Mouse (Mus musculus): ENCODE data around the gene Ipo7.
A peak's percentile ranks its signal among the peaks of the same experiment; 100 is the strongest.
"Not testable (repeated sequence)": the region's sequence is repeated elsewhere in the genome, so short reads cannot be mapped to it uniquely, and the experiment has no call there.

Ipo7 gene

DNA sequence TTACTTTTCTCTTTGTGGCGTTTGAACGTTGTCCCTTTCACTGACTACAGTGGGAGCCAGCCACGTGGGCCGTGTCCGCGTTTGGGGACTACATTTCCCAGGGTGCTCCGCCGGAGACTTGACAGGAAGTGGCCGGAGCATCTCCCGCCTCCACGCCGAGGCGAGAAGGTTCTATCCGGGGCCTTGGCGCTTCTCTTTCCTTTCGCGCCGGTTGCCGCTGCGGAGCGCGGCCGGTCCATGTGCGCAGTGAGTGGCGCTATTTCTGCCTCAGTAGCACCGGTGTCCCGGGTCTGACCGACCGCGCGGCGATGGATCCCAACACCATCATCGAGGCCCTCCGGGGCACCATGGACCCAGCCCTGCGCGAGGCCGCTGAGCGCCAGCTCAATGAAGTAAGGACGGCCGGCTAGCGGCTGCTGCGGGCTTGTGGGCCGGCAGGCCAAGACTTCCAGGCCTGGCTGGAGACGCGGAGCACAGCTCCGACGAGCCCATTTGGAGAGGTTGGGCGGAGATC is at the start of gene Ipo7:
TSS of gene Ipo7 (plus strand) at position 158 of the 514 bp plus-strand sequence.
- no peak for DNase-seq (ENCODE audit: extremely low read depth, low read depth, low spot score)

DNA sequence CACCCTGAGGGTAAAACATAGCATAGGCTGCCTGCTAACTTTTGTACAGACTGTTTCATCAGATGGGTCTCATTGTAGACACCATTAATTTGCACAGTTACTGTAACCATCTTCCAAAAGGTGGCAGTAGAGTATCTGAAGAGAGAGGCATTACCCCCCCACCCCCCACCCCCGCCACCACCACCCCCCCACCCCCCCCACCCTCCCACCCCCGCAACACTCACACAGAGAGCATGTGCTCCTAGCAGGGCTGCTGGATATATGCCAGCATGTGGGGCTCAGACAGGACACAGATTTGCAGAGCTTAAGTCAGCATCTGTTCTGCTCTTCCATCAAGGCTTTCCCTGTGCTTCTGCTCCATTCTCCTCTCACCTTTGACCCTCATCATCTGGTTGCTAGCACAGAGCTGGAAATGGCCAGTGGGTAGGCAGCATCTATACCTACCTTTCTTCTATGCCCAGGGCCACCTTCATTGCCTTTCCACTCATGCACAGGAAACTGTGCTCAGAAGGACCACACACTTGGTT is 49.1 kb upstream of the Ipo7 start:
- DNase-seq (ENCODE audit: extremely low read depth, low read depth, low spot score), result no peak

DNA sequence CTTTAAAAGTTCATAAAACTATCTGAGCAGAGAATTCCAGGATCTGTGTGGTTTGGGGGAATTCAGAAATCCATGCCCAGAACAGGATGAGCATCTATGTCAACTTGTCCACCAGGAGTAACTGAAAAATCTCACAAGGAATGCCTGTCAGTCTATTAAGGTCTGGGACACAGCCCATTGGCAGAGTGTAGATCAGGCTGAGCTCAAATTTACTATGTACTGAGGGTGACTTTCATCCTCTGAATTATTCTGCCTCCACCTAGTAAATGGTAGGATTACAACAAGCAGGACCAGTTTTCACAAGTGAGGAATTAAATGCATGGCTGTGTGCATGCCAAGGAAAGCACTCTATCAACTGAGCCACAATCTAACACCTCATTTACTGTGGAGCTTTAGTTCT is 48.5 kb upstream of the Ipo7 start:
- no peak for DNase-seq (ENCODE audit: extremely low read depth, low read depth, low spot score)

DNA sequence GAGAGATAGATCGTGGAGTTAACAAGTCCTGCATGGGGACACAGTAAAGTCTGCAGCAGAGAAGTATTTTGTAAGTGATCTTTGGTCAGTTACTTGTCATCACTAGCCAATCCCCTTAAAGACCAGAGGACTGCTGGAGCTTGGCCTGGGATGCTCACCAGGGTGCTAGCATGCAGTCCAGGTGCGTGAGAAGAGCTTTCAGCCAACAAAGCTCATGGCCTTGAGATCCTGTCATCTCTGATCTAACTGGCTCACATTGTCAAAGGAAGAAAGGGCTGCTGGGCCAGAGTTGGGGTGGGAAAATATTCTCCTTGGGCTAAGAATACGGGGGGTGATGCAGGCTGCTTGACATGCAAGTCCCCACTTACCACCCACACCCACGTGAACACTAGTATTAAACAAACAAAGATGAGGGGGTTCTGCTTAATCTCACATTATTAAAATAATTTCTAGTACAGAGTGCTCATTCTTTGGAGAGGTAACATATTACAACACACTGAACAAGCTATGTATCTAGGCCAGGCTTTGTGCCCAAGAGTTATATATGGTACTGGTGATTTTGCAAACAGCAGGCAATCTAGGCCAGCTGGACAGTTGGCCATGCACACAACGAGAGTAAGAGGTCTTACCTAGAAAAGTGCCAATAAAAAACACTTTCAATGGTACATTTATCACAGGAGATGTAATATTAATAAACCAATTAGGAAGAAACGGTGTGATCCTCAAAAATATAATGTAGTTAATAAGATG is 41.9 kb upstream of the Ipo7 start:
- DNase-seq (ENCODE audit: extremely low read depth, low read depth, low spot score), result no peak

DNA sequence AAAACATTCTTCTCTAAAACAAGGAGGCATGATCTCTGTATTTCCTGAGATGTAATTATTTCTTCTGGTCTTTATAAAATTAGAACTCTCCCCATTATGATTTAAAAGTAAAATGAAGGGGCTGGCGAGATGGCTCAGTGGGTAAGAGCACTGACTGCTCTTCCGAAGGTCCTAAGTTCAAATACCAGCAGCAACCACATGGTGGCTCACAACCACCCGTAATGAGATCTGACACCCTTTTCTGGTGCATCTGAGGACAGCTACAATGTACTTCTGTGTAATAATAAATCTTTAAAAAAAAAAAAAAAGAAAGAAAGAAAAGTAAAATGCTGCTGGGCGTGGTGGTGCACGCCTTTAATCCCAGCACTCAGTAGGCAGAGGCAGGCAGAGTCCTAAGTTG is 40.9 kb upstream of the Ipo7 start:
- DNase-seq (ENCODE audit: extremely low read depth, low read depth, low spot score), result not testable (repeated sequence)

DNA sequence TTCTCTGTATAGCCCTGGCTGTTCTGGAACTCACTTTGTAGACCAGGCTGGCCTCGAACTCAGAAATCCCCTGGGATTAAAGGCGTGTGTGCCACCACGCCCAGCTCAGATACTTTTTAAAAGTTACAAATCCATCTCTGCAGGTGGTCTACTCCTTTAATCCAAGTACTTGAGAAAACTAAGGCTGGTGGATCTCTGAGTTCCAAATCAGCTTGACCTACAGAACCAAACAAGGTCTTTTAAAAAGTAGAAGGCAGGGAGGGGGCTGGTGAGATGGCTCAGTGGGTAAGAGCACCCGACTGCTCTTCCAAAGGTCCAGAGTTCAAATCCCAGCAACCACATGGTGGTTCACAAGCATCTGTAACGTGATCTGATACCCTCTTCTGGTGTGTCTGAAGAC is 33.5 kb upstream of the Ipo7 start:
- DNase-seq (ENCODE audit: extremely low read depth, low read depth, low spot score), result not testable (repeated sequence)

DNA sequence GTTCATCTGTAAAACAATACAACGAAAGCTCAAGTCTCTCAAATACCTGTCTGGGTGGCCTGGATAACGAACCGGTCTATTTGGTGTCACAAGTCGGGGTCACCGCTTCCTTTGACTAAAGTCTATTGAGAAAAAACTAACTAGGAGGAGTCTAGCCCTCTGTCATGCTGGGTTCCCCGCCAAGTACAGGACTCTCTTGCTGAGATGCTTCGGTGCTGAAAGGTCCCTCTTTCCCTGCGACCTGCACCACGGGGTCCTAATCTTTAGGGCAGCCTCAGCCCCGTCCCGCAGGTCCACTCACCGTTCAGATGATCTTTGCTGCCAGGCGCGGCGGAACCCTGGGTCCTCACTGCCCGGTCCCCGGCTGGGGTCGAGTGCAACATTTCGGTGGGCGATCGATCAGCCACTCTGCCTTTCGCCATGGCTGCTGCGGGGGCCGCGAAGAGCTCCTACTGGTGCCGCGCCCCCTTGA is 32.4 kb upstream of the Ipo7 start:
- DNase-seq (ENCODE audit: extremely low read depth, low read depth, low spot score), result no peak

DNA sequence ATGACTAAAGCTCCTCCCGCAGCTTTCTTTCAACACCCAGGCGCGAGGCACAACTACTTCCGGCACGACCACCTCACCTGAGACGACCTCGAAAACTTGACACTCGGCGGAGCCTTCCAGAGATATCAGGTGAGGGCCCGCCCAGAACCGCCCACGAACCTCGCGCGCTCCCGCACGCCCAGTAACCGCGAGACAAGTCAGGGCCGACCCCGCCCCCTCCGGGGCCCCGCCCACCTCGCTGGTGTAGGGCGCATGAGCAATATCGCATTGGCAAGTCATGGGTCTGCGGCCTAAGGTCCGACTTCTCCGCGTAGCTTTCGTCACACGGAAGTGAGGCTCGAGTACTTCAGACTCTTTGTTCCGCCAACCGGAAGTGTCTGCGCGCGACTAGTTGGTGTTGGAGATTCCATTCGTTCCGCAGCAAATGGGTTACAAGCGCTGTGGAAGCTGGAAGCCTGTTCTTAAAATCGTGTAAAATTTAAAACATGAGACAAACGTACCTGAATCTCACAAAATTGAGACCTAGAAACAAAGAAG is 31.9 kb upstream of the Ipo7 start:
- DNase-seq (ENCODE audit: extremely low read depth, low read depth, low spot score), result peak; percentile 88

DNA sequence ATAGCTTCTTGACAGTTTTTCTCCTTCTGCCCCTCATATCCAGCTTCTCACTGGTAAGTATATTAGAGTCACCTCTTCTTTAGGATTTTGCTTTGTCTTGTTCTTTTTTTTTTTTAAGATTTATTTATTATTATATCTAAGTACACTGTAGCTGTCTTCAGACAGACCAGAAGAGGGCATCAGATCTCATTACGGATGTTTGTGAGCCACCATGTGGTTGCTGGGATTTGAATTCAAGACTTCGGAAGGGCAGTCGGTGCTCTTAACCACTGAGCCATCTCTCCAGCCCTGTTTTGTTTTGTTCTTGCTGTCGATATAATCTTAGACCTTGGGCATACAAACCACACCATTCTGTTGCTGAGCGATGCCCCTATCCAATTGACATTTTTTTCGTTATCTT is 31.3 kb upstream of the Ipo7 start, which contains the start of gene Tmem41b:
TSS of gene Tmem41b (minus strand) at position 155 of the 400 bp plus-strand sequence.
- DNase-seq (ENCODE audit: extremely low read depth, low read depth, low spot score), result not testable (repeated sequence)

DNA sequence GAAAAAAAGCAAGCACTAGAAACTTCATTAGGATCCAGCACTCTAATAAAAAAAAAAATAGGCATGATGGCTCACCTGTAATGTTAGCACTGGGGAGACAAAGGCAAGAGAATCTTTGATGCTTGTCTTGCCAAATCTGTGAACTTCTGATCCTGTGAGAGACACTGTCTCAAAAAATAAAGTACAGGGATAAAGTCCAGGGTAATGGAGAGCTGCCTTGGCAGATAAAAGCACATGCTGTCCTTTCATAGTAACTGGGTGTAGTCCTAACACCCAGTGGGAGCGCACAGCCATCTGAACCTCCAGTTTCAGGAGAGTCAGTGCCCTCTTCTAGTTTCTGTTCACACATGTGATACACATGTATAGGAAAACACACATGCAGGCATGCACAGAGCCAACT is 26.8 kb upstream of the Ipo7 start:
- no peak for DNase-seq (ENCODE audit: extremely low read depth, low read depth, low spot score)

DNA sequence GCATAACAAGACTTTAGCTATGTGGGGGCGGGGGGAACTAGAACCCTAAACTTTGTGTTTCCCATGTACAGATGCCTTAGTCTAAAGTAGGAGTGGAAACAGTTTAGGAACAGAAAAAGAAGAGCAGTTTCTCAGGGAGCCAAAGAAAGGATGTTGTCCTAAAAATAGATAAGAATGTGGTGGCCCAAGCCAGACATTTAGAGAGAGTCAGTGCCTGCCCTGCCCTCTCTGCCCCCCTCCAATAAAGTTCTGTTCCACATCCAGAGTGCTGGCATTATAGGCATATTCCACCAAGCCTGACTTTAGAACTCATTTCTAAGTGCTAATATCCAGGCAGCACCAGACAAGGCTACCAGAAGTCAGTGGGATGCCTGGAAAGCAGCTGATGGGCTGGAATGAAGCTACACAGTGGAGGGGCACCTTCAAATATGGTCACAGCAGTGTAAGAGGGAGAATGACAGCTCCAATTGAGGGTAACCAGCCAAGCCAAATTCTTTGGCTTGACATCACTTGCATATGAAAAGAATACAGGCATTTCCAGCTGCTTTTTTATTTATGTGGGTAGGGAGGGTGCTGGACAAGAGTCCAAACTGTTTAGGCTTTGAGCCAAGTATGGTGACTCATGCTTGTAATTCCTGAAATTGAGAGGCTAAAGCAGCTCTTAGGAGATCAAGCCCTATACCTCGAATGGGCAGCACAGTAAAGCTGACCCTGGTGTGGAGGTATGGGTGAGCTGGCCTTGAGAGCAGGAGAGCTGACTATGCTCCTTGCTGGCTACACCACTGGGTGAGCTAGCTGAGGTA is 24.7 kb upstream of the Ipo7 start:
- no peak for DNase-seq (ENCODE audit: extremely low read depth, low read depth, low spot score)

DNA sequence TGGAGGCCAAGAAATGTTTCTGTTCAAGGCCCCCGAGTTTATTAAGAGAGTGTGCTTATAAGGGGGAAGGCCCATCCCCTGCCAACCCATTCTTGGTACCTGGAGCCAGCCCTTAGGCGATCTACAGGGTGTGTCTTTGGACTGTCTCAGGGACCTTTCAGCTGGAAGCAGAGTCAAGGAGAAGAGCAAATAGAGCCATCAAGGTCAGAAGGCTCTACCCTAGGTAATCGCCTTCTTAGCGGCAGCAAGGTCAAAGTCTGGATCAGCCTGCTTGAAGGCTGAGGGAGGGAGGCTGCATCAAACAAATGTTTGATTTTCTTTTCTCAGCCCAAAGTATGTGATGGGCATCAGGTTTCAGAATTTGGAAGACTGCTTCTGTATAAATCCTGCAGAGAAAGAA is 19.7 kb upstream of the Ipo7 start:
- DNase-seq (ENCODE audit: extremely low read depth, low read depth, low spot score), result no peak

DNA sequence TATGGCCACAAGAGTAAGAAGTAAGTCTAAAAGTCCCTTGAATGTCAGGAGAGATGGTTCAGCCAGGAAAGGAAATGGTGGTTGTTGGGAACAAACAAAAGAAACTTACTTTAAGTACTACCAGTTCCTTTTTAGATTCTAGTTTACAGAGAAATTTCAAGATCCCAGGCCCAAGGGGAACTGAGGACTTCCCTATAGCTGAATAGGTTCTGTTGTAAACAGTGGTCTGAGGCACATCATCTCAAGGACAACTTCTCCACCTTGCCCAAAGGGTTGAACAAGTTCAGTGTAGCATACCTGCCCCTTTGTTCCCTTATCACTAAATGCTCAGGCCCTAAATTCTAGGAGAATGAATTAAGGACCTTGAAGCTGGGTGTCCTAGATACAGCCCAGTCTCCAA is 16.0 kb upstream of the Ipo7 start:
- no peak for DNase-seq (ENCODE audit: extremely low read depth, low read depth, low spot score)

DNA sequence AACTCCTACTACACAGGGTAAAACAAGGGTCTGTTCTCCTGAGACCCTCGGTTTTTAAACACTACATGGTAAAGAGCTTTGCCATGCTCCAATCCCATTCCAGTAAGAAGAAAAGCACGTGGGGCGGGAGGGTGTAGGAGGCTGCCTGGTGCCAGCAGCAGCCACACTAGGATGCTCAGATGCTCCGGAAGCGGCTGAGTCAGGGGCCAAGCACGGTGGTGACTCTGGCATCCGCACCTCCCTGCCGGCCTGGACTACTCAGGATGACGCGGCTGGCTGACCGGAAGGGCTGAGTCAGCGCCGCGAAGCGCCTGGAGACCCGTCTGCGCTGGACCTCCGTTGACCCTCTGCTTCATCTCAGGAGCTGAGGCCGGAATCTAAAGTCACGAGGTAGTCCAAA is 15.1 kb upstream of the Ipo7 start:
- DNase-seq (ENCODE audit: extremely low read depth, low read depth, low spot score), result no peak

DNA sequence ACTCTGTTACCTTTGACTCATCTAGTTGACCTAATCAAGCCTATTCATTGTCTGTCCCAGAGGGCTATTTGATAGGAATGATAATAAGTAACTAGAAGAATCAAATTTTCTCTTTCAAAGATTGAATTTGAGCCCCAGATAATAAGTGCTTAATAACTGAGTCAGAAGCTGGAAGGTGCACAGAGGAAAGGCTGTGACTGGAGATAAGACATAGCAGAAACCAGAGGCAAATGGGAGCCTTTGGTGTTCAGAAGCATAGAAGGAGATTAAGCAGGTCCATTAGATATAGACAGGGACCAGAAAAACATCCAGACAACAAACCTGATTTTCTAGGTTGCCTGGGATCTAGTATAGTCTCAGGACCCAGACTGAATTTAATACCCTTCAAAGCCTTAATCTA is 12.1 kb upstream of the Ipo7 start:
- DNase-seq (ENCODE audit: extremely low read depth, low read depth, low spot score), result no peak

DNA sequence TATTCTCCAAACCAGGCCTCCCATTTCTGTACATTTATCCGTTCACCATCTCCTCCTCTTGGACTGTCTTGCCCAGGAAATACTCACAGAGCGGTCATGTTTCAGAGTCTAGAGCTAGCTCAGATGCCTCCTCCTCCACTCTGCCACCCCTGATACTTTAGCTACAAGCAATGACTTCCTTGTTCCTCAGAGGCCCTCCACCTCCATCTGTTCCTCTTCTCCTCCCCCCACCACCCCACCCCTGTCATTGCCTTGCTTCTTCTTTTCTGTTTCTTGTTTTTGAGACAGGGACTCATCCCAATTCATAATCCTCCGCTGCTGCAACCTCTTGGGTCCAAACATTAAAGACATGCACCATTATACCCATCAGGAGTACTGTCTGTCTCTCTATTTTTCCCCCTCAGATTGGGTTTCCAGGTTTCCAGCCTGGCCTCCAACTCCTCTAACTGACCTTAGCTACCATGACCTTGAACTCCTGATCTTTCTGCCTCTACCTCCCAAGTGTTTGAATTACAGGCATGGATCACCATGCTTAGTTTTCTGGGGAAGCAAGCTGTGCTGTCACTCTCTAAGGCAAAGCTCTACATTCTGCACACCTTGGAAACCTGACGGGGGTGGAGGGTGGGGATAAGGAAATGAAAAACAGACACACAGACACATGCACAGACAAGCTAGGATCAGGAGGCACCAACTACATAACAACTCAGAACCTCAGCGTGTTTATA is 11.4 kb upstream of the Ipo7 start:
- no peak for DNase-seq (ENCODE audit: extremely low read depth, low read depth, low spot score)

DNA sequence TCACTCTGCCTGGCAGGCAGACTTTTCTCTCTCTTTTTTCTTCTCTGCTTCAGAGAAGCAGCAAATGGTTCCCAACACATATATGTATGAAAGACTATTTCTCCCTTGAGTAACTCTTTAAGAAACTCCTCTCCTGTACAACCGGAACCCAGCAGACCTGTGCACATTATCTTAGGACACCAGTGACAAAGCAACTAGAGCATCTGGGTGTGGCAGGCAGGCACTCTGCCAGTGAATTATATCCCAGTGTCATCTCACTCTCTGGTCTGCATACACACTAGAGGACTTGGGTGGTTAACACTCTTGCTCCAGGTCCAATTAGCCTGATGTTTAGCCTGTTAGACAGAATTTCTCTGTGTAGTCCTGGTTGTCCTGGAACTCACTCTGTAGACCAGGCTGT is 9.6 kb upstream of the Ipo7 start:
- DNase-seq (ENCODE audit: extremely low read depth, low read depth, low spot score), result no peak

DNA sequence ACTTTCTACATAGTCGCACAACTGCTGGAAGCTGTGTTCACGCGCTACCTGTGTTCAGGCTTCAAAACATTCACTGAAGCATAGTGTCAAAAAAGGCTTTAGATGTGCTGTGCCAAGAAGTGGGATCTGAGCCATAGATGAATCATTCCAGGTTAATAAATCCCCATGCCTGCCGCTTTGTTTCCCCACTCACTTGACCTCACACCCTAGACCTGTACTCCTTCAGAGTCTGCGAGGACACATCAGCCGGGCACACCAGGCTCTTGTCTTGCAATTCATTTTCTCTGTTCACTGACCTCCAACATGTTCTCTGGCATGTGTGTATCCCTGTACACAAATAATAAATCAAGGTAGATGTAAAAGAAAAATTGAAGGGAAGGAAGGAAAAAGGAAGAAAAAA is 9.0 kb upstream of the Ipo7 start:
- DNase-seq (ENCODE audit: extremely low read depth, low read depth, low spot score), result no peak

DNA sequence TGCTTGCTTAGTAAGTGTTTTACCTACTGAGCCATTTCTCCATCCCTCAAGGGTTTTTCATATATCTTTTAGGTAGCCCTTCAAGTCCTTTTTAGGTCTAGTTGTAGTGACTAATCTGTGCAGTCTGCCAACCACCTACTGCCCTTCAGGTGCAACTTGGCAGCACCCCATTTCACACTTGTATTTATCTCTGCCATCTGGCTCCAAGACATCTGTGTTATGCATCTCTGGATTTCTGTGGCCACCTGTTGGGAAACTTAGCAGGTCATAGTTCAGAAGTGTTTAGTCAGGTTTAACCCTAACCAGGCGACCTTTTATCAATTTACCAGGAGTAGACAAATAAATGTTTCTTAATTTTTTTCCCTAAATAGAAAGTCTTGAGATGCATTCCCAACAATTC is 6.7 kb upstream of the Ipo7 start:
- peak; percentile 81 for DNase-seq (ENCODE audit: extremely low read depth, low read depth, low spot score)

DNA sequence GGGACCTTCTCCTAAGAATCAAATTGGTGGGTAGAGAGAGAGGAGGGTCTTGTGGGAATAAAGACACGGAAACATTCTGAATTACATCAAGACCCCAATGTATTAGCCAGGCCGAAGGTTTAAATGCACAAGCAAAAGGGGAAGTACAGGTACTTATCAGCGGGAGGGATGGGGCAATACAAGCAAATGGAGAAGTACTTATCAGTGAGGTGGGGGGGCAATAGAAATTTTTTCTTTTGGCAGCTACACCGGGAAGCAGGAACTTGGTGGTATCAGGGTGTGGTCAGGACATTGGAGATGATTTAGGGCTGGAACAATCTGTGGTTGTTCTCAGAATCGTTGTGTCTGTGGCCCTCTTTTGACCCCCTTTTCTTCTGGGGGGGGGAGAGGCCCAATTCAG is 3.8 kb upstream of the Ipo7 start:
- no peak for DNase-seq (ENCODE audit: extremely low read depth, low read depth, low spot score)
